Mouse (Mus musculus) intestine, postnatal 0 days (tissue): Measurements from ENCODE around the gene Cenpb. TPM values are rescaled to one million over a fixed set of nuclear protein-coding genes. Genes with fewer than 3 reads are reported as not detected.
A peak's percentile ranks its signal among the peaks of the same experiment; 100 is the strongest.

Experiments used
- ATAC-seq: fragments of 200-750 bp; cut with Nextera tagmentation; 2 replicates; pipeline ENCODE4 v1.8.0; 2017; ENCODE audit warnings: mild to moderate bottlenecking, moderate TSS enrichment, moderate library complexity
- H3K27ac ChIP-seq: fragments of 300-500 bp; sonication (generic); 2 replicates; pipeline ENCODE4 v1.5.1; 2014; ENCODE audit warnings: mild to moderate bottlenecking, low read depth, low read length, moderate library complexity
- H3K27me3 ChIP-seq: fragments of 300-500 bp; sonication (generic); replicated peaks from 2 replicates; pipeline ENCODE4 v1.6.1; 2014; ENCODE audit warnings: low read length, mixed read lengths; ENCODE audit not compliant: control insufficient read depth, insufficient read depth
- H3K36me3 ChIP-seq: fragments of 300-500 bp; sonication (generic); 2 replicates; pipeline ENCODE4 v1.6.1; 2014; ENCODE audit warnings: mild to moderate bottlenecking, moderate library complexity; ENCODE audit not compliant: control insufficient read depth, insufficient read depth
- H3K4me1 ChIP-seq: fragments of 300-500 bp; sonication (generic); replicated peaks from 2 replicates; pipeline ENCODE4 v1.6.1; 2014; ENCODE audit warnings: antibody characterized with exemption, low read length, mixed read lengths; ENCODE audit not compliant: control insufficient read depth, insufficient read depth
- H3K4me2 ChIP-seq: fragments of 300-500 bp; sonication (generic); replicated peaks from 2 replicates; pipeline ENCODE4 v1.6.1; 2014; ENCODE audit warnings: low read depth, mild to moderate bottlenecking, moderate library complexity
- H3K4me3 ChIP-seq: fragments of 300-500 bp; sonication (generic); 2 replicates; pipeline ENCODE4 v1.5.1; 2014; ENCODE audit warnings: low read depth, low read length
- H3K9ac ChIP-seq: fragments of 300-500 bp; sonication (generic); 2 replicates; pipeline ENCODE4 v1.6.1; 2014; ENCODE audit warnings: mild to moderate bottlenecking, low read depth, low read length
- H3K9me3 ChIP-seq: fragments of 300-500 bp; sonication (generic); 2 replicates; pipeline ENCODE4 v1.6.1; 2016; ENCODE audit warnings: mixed run types; ENCODE audit not compliant: control insufficient read depth
- CTCF ChIP-seq: sonication (generic); IDR thresholded peaks from 2 replicates; pipeline ENCODE4 v1.5.1; 2016; ENCODE audit warnings: low read depth, mild to moderate bottlenecking, control low read depth, antibody characterized with exemption, moderate library complexity
- WGBS: fragments of 180-500 bp; shearing (Covaris S2); extraction: QIAGEN DNeasy Blood & Tissue Kit; methylation state at CpG from one replicate; pipeline ENCODE4 v1.1.7; 2014; 5-methylcytosine and 5-hydroxymethylcytosine counted together
- polyA plus RNA-seq: library from polyadenylated mRNA; unstranded; fragments of >200 nt; fragmentation: Nextera tagmentation; extraction: Ambion mirVana; gene quantifications from 2 replicates; pipeline ENCODE4 v1.2.1, GENCODE M21; 2015

The Cenpb gene
- polyA plus RNA-seq, 1 experiment from 2014 or later, result 15.9 TPM

GRCm38 (mm10) chr2:131140533-131140905 lies 39.3 kb downstream of the Cenpb start:
- WGBS, result 55% methylated on average over 5 of the region's 5 CpGs
- ATAC-seq, result no peak
- H3K9me3 ChIP-seq, result no peaks in the 10 kb centered on the region

GRCm38 (mm10) chr2:131139886-131140532 lies 39.9 kb downstream of the Cenpb start:
- H3K27ac ChIP-seq, result 0 out of 2 replicates have a peak overlapping the region, but pooled peaks have one; percentile 24
- no peak overlapping the region for H3K4me3 ChIP-seq
- ATAC-seq, result peak; percentile 31
- H3K4me2 ChIP-seq, result no peak overlapping the region
- no peaks in the 10 kb centered on the region for H3K4me1 ChIP-seq
- no peaks in the 10 kb centered on the region for H3K27me3 ChIP-seq
- 19% methylated on average over 5 of the region's 5 CpGs for WGBS
- H3K9ac ChIP-seq, result no peak overlapping the region
- no peak for TF ChIP-seq CTCF
- H3K9me3 ChIP-seq, result no peaks in the 10 kb centered on the region
- H3K36me3 ChIP-seq, result peaks cover 9% of the 10 kb centered on the region; the same call in 1 of the 2 replicates

More at GRCm38 (mm10) chr2:131140533-131140905, 39.3 kb downstream of the Cenpb start:
- Histone ChIP-seq H3K4me2 (no peak overlapping the region), H3K27ac (0 out of 2 replicates have a peak overlapping the region, but pooled peaks have one; percentile 24), H3K36me3 (peaks cover 12% of the 10 kb centered on the region; the same call in 1 of the 2 replicates), H3K4me1 (no peaks in the 10 kb centered on the region), H3K9ac (no peak overlapping the region), H3K4me3 (no peak overlapping the region), H3K27me3 (no peaks in the 10 kb centered on the region)
- TF ChIP-seq CTCF, result no peak

- Histone ChIP-seq H3K4me1 (no peaks in the 10 kb centered on the region), H3K4me2 (no peak overlapping the region), H3K27ac (no peak overlapping the region), H3K9me3 (no peaks in the 10 kb centered on the region), H3K27me3 (no peaks in the 10 kb centered on the region), H3K4me3 (no peak overlapping the region), H3K36me3 (peaks cover 1% of the 10 kb centered on the region; the same call in 1 of the 2 replicates), H3K9ac (no peak overlapping the region)
- 89% methylated on average over 5 of the region's 5 CpGs for WGBS
- no peak for ATAC-seq
- no peak for TF ChIP-seq CTCF
Observed at GRCm38 (mm10) chr2:131139287-131139686, 40.6 kb downstream of the Cenpb start.

DNA sequence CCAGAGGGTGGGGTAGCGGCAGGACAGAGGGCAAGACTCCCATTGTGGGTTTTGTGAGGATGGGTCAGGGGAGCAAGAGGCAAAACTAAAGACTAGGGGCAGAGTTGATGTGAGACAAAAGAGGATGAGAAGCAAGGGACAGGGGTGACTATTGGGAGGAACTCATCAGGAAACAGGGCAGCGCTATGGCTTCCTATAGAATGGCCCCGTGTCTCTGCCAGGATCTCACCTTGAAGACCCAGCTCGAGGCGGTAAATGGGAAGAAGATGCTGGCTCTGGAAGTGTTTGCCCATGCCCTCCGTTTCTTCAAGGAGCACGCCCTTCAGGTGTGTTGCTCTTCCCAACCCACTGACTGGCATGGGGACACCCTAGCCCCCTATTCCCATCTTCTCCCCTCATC lies 41.1 kb downstream of the Cenpb start:
- no peak for TF ChIP-seq CTCF
- H3K4me1 ChIP-seq, result no peaks in the 10 kb centered on the region
- no peak overlapping the region for H3K27ac ChIP-seq
- H3K4me2 ChIP-seq, result no peak overlapping the region
- no peaks in the 10 kb centered on the region for H3K9me3 ChIP-seq
- no peak overlapping the region for H3K9ac ChIP-seq
- no peaks in the 10 kb centered on the region for H3K27me3 ChIP-seq
- ATAC-seq, result no peak
- no peaks in the 10 kb centered on the region; the same call in 1 of the 2 replicates for H3K36me3 ChIP-seq
- no peak overlapping the region for H3K4me3 ChIP-seq
- WGBS, result 90% methylated on average over 7 of the region's 7 CpGs

GRCm38 (mm10) chr2:131138296-131138695 lies 41.6 kb downstream of the Cenpb start:
- no peak for ATAC-seq
- Histone ChIP-seq H3K4me3 (no peak overlapping the region), H3K36me3 (no peaks in the 10 kb centered on the region; the same call in 1 of the 2 replicates), H3K9me3 (no peaks in the 10 kb centered on the region), H3K4me1 (no peaks in the 10 kb centered on the region), H3K27ac (no peak overlapping the region), H3K27me3 (no peaks in the 10 kb centered on the region), H3K9ac (no peak overlapping the region), H3K4me2 (no peak overlapping the region)
- TF ChIP-seq CTCF, result no peak
- 86% methylated on average over 4 of the region's 4 CpGs for WGBS

GRCm38 (mm10) chr2:131135521-131136139 lies 44.2 kb downstream of the Cenpb start:
- Histone ChIP-seq H3K9me3 (no peaks in the 10 kb centered on the region), H3K27ac (no peak overlapping the region), H3K4me2 (no peak overlapping the region), H3K4me3 (no peak overlapping the region), H3K36me3 (no peaks in the 10 kb centered on the region; the same call in 1 of the 2 replicates), H3K4me1 (no peaks in the 10 kb centered on the region), H3K27me3 (no peaks in the 10 kb centered on the region), H3K9ac (no peak overlapping the region)
- whole genome bisulfite sequencing, result 58% methylated on average over 11 of the region's 11 CpGs
- TF ChIP-seq CTCF, result no peak
- no peak for ATAC-seq
